Mouse (Mus musculus) skeletal muscle tissue, postnatal 0 days (tissue): ENCODE results near the gene Olfr177. TPM values are rescaled to one million over a fixed set of nuclear protein-coding genes. Genes with fewer than 3 reads are reported as not detected.

Experiments used
- polyA plus RNA-seq: library from polyadenylated mRNA; unstranded; fragments of >200 nt; fragmentation: Nextera tagmentation; extraction: Ambion mirVana; gene quantifications from 2 replicates; pipeline ENCODE4 v1.2.1, GENCODE M21; 2015

The Olfr177 gene
- not detected in 2 replicates for polyA plus RNA-seq

GRCm38 (mm10) chr16:58874668-58875067, at the start of gene Olfr177:
TSS of gene Olfr177 (minus strand) at chr16:58874768.

GRCm38 (mm10) chr16:58891963-58892362, 17.4 kb upstream of the Olfr177 start, which contains the start of gene Olfr178:
TSS of gene Olfr178 (minus strand) at chr16:58892063.

GRCm38 (mm10) chr16:58826732-58827319, 47.7 kb downstream of the Olfr177 start, which contains the start of gene Olfr175-ps1:
TSS of gene Olfr175-ps1 (minus strand) at chr16:58826782.

Other genes with a start within 250 kb of the Olfr177 start
- not detected in 2 replicates for gene E330017A01Rik, start 236.0 kb downstream of the Olfr177 start, polyA plus RNA-seq
- gene Cpox, start 204.5 kb downstream of the Olfr177 start, polyA plus RNA-seq: 9.7 and 10.5 TPM in 2 replicates
- not detected in 2 replicates for gene Gpr15, start 155.7 kb downstream of the Olfr177 start, polyA plus RNA-seq
- 56.6 and 57.2 TPM in 2 replicates for gene Cldnd1, start 146.9 kb downstream of the Olfr177 start, polyA plus RNA-seq
- not detected in 2 replicates for gene Olfr172, start 111.6 kb downstream of the Olfr177 start, polyA plus RNA-seq
- gene Olfr173, start 74.5 kb downstream of the Olfr177 start, polyA plus RNA-seq: not detected in 2 replicates
- gene Olfr175-ps1, start 48.0 kb downstream of the Olfr177 start, polyA plus RNA-seq: not detected in 2 replicates
- not detected in 2 replicates for gene Olfr178, start 17.3 kb upstream of the Olfr177 start, polyA plus RNA-seq
- gene Olfr181, start 54.0 kb upstream of the Olfr177 start, polyA plus RNA-seq: not detected in 2 replicates
- not detected in 2 replicates for gene Olfr180, start 54.6 kb upstream of the Olfr177 start, polyA plus RNA-seq
- gene Olfr183, start 120.6 kb upstream of the Olfr177 start, polyA plus RNA-seq: not detected in 2 replicates
- gene Olfr186, start 155.5 kb upstream of the Olfr177 start, polyA plus RNA-seq: not detected in 2 replicates
- gene Olfr187, start 165.0 kb upstream of the Olfr177 start, polyA plus RNA-seq: not detected in 2 replicates
- not detected in 2 replicates for gene Olfr190, start 203.2 kb upstream of the Olfr177 start, polyA plus RNA-seq
- gene Olfr191, start 215.1 kb upstream of the Olfr177 start, polyA plus RNA-seq: not detected in 2 replicates
- not detected in 2 replicates for gene Olfr193, start 237.1 kb upstream of the Olfr177 start, polyA plus RNA-seq
- gene Olfr194, start 246.3 kb upstream of the Olfr177 start, polyA plus RNA-seq: not detected in 2 replicates